Mouse (Mus musculus) brain, embryonic 14.5 days (tissue): ENCODE measurements at regions not wholly inside any gene's neighbourhood (a gene's known extent, or its start where the extent isn't known, plus 50 kb on each side); places are given as distances from the start of the nearest gene placed in this dataset.

Experiments used
- CTCF ChIP-seq: fragments of 200-500 bp; IDR thresholded peaks from 2 replicates; pipeline ENCODE4 v1.5.1; 2012; ENCODE audit warnings: inconsistent platforms, mild to moderate bottlenecking, moderate library complexity, borderline replicate concordance; ENCODE audit not compliant: insufficient read depth, insufficient read length; ENCODE audit errors: extremely low read depth
- POLR2A ChIP-seq: fragments of 200-500 bp; IDR thresholded peaks from 2 replicates; pipeline ENCODE4 v1.6.1; 2012; ENCODE audit warnings: mild to moderate bottlenecking, inconsistent platforms, borderline replicate concordance; ENCODE audit not compliant: poor library complexity, insufficient read depth, insufficient read length, severe bottlenecking; ENCODE audit errors: extremely low read depth

DNA sequence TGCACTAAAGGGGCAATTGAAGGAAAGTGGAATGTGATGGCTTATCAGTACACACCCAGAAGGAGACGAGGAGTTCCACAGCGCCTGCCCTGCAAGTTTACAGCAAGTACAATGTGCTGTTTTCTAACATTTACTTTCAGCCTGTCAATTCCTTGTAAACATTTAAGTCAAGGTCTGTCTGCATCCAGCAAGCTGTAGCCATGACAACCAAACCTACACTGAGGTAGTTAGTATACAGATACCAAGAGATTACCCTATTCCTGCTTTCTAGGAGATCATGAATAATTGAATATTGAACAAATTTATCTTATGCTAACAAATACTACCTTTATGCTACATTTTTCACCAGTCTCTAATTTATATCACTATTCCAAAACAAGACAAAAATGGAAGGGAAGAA lies 569.0 kb upstream of the Gabra5 start:
- TF ChIP-seq CTCF (no peak), POLR2A (no peak)
